Mouse (Mus musculus) kidney, postnatal 4 days (tissue): ENCODE measurements around the gene Cd8b1.
A peak's percentile ranks its signal among the peaks of the same experiment; 100 is the strongest.

Experiments
- DNase-seq, 2 experiments: peaks; one replicate each; pipeline ENCODE4 v3.0.0; 2021; ENCODE audit warnings: mixed read lengths in 2 of 2

Gene Cd8b1

GRCm38 (mm10) chr6:71352201-71352600, 29.6 kb downstream of the Cd8b1 start:
- DNase-seq: no peak

GRCm38 (mm10) chr6:71352866-71353427, 30.4 kb downstream of the Cd8b1 start:
- DNase-seq: no peak

- DNase-seq: no peak
Observed at GRCm38 (mm10) chr6:71353722-71354121, 31.1 kb downstream of the Cd8b1 start.

- DNase-seq: no peak
Observed at GRCm38 (mm10) chr6:71357493-71357892, 34.9 kb downstream of the Cd8b1 start.

GRCm38 (mm10) chr6:71360221-71360620, 37.6 kb downstream of the Cd8b1 start:
- no peak for DNase-seq

- no peak for DNase-seq
Observed at GRCm38 (mm10) chr6:71360751-71361150, 38.2 kb downstream of the Cd8b1 start.

- peak in 1 of 2 experiments; percentile 12 for DNase-seq
Observed at GRCm38 (mm10) chr6:71361156-71361670, 38.6 kb downstream of the Cd8b1 start.

- no peak for DNase-seq
Observed at GRCm38 (mm10) chr6:71363995-71364394, 41.4 kb downstream of the Cd8b1 start.

GRCm38 (mm10) chr6:71369416-71369815, 46.8 kb downstream of the Cd8b1 start:
- DNase-seq: no peak

- DNase-seq: no peak
Observed at GRCm38 (mm10) chr6:71371085-71371605, 48.6 kb downstream of the Cd8b1 start.

- DNase-seq: no peak
Observed at GRCm38 (mm10) chr6:71372041-71372720, 49.6 kb downstream of the Cd8b1 start.

- peak in 1 of 2 experiments; percentile 5 for DNase-seq
Observed at GRCm38 (mm10) chr6:71373249-71373775, 50.7 kb downstream of the Cd8b1 start, which contains the start of gene Cd8a. TSS of gene Cd8a (plus strand) at chr6:71373427.

GRCm38 (mm10) chr6:71374311-71374829, 51.8 kb downstream of the Cd8b1 start:
- no peak for DNase-seq

- DNase-seq: no peak
Observed at GRCm38 (mm10) chr6:71374921-71375320, 52.3 kb downstream of the Cd8b1 start.

- no peak for DNase-seq
Observed at GRCm38 (mm10) chr6:71376711-71377110, 54.1 kb downstream of the Cd8b1 start.

GRCm38 (mm10) chr6:71381654-71382053, 59.1 kb downstream of the Cd8b1 start:
- DNase-seq: no peak
